Mouse (Mus musculus) midbrain, embryonic 13.5 days (tissue): ENCODE results near the gene Pign. TPM values are rescaled to one million over a fixed set of nuclear protein-coding genes. Genes with fewer than 3 reads are reported as not detected.

ENCODE experiments used
- ATAC-seq: fragments of 200-750 bp; cut with Nextera tagmentation; 2 replicates; pipeline ENCODE4 v1.8.0; 2017; ENCODE audit warnings: mild to moderate bottlenecking, moderate TSS enrichment, moderate library complexity
- H3K27ac ChIP-seq: fragments of 300-500 bp; sonication (generic); 2 replicates; pipeline ENCODE4 v1.5.1; 2015; ENCODE audit warnings: inconsistent platforms, mild to moderate bottlenecking, moderate library complexity
- H3K27me3 ChIP-seq: fragments of 300-500 bp; sonication (generic); 2 replicates; pipeline ENCODE4 v1.6.1; 2015; ENCODE audit warnings: mild to moderate bottlenecking, inconsistent platforms
- H3K36me3 ChIP-seq: fragments of 300-500 bp; sonication (generic); 2 replicates; pipeline ENCODE4 v1.6.1; 2015; ENCODE audit warnings: mild to moderate bottlenecking, inconsistent platforms
- H3K4me1 ChIP-seq: fragments of 300-500 bp; sonication (generic); replicated peaks from 2 replicates; pipeline ENCODE4 v1.6.1; 2015; ENCODE audit warnings: inconsistent platforms
- H3K4me2 ChIP-seq: fragments of 300-500 bp; sonication (generic); replicated peaks from 2 replicates; pipeline ENCODE4 v1.6.1; 2015; ENCODE audit warnings: moderate library complexity, mild to moderate bottlenecking, inconsistent platforms
- H3K4me3 ChIP-seq: fragments of 300-500 bp; sonication (generic); replicated peaks from 2 replicates; pipeline ENCODE4 v1.5.1; 2015; ENCODE audit warnings: mild to moderate bottlenecking, inconsistent platforms
- H3K9ac ChIP-seq: fragments of 300-500 bp; sonication (generic); replicated peaks from 2 replicates; pipeline ENCODE4 v1.6.1; 2015; ENCODE audit warnings: mild to moderate bottlenecking, inconsistent platforms
- H3K9me3 ChIP-seq: fragments of 300-500 bp; sonication (generic); 2 replicates; pipeline ENCODE4 v1.6.1; 2016; ENCODE audit warnings: mild to moderate bottlenecking, inconsistent platforms
- WGBS: fragments of 180-500 bp; shearing (Covaris S2); methylation state at CpG from one replicate; pipeline ENCODE4 v1.1.7; 2015; 5-methylcytosine and 5-hydroxymethylcytosine counted together
- polyA plus RNA-seq: library from polyadenylated mRNA; unstranded; fragments of >200 nt; fragmentation: Nextera tagmentation; extraction: Ambion mirVana; gene quantifications from 2 replicates; pipeline ENCODE4 v1.2.1, GENCODE M21; 2015

Pign gene
- polyA plus RNA-seq, 1 experiment from 2014 or later: 13.1 TPM

GRCm38 (mm10) chr1:105660015-105660414 lies 3.5 kb downstream of the Pign start:
- 19% methylated on average over 3 of the region's 3 CpGs for WGBS
- no peak for ATAC-seq
- Histone ChIP-seq H3K9ac (no peak overlapping the region), H3K36me3 (peaks cover 5% of the 10 kb centered on the region; the same call in 1 of the 2 replicates), H3K4me3 (no peak overlapping the region), H3K4me1 (peaks cover 11% of the 10 kb centered on the region), H3K27me3 (no peaks in the 10 kb centered on the region), H3K27ac (no peak overlapping the region), H3K9me3 (no peaks in the 10 kb centered on the region), H3K4me2 (no peak overlapping the region)

- WGBS: 95% methylated on average over 1 of the region's 1 CpGs
- ATAC-seq: no peak
- Histone ChIP-seq H3K4me1 (no peaks in the 10 kb centered on the region), H3K9ac (no peak overlapping the region), H3K27me3 (no peaks in the 10 kb centered on the region), H3K36me3 (peaks cover 9% of the 10 kb centered on the region), H3K27ac (no peak overlapping the region), H3K9me3 (no peaks in the 10 kb centered on the region), H3K4me2 (no peak overlapping the region), H3K4me3 (no peak overlapping the region)
Observed at GRCm38 (mm10) chr1:105653981-105654380, 9.5 kb downstream of the Pign start.

GRCm38 (mm10) chr1:105650650-105651049 lies 12.8 kb downstream of the Pign start:
- 88% methylated on average over 1 of the region's 1 CpGs for WGBS

DNA sequence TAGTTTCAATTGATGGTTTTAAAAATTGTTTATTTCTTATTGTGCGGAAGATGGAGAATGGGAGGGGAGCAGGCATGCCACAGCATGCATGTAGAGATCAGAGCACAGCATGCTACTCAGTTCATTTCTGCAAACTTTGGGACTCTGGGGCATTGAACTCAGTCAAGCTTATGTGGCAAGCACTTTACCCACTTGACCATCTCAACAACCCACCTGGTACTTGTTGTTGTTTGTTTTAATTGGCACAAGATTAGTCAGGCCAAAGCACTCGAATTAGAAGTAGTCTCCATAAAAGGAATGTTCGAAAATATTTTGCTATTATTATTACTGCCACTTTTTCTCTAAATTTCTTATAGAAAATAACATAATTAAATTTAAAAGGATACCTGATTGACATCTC lies 19.4 kb downstream of the Pign start:
- Histone ChIP-seq H3K36me3 (peaks cover 23% of the 10 kb centered on the region), H3K9me3 (no peaks in the 10 kb centered on the region), H3K27me3 (no peaks in the 10 kb centered on the region), H3K27ac (no peak overlapping the region), H3K4me2 (no peak overlapping the region), H3K9ac (no peak overlapping the region), H3K4me1 (no peaks in the 10 kb centered on the region), H3K4me3 (no peak overlapping the region)
- 85% methylated on average over 3 of the region's 3 CpGs for WGBS
- no peak for ATAC-seq

More at GRCm38 (mm10) chr1:105650650-105651049, 12.8 kb downstream of the Pign start:
- H3K9me3 ChIP-seq: no peaks in the 10 kb centered on the region
- H3K4me2 ChIP-seq: no peak overlapping the region
- no peak overlapping the region for H3K27ac ChIP-seq
- ATAC-seq: no peak
- H3K36me3 ChIP-seq: peaks cover 16% of the 10 kb centered on the region; the same call in 1 of the 2 replicates
- H3K9ac ChIP-seq: no peak overlapping the region
- H3K4me3 ChIP-seq: no peak overlapping the region
- no peaks in the 10 kb centered on the region for H3K27me3 ChIP-seq
- H3K4me1 ChIP-seq: no peaks in the 10 kb centered on the region

DNA sequence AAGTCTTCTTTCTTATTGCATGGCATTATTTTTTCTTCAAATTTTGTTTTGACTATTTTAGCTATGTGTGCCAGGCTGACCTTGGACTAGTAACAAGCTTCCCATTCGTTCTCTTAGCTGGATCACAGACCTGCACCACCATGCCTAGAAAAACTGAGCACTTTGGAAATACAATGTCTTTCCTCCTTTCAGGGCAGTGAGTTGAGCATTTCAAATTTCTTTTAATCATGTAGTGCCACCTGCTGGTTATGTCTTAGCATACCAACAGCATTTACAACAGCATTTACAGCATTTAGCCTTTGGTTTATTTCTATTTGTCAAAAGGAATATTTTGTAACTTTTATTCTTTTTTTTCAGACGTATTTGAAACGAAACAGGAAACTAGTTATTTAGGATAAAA lies 33.0 kb downstream of the Pign start:
- H3K4me1 ChIP-seq: no peaks in the 10 kb centered on the region
- ATAC-seq: peak; percentile 68; the same call in 1 of the 2 replicates
- no peak overlapping the region for H3K4me2 ChIP-seq
- no peak overlapping the region for H3K9ac ChIP-seq
- no peak overlapping the region for H3K27ac ChIP-seq
- 43% methylated on average over 3 of the region's 3 CpGs for WGBS
- no peaks in the 10 kb centered on the region for H3K36me3 ChIP-seq
- H3K27me3 ChIP-seq: no peaks in the 10 kb centered on the region
- H3K9me3 ChIP-seq: no peaks in the 10 kb centered on the region
- H3K4me3 ChIP-seq: no peak overlapping the region

DNA sequence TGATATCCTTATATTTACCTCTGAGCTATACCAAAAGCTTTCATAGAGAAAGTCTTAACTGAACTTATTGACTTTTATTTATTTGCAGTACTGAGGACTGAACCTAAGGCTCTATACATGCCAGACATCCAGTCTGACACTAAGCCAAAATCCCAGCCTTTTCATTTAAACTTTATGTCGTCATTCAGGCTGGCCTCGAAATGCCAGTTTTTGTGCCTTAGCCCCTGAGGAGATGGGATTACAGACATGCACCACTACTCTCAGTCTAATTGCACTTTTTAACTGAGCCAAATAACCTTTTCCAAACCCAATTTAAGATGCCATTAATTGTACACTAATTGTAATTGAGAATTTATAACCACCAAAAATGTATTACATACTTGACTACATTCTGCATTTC lies 73.8 kb downstream of the Pign start:
- no peaks in the 10 kb centered on the region for H3K27me3 ChIP-seq
- 17% methylated on average over 2 of the region's 2 CpGs for WGBS
- H3K36me3 ChIP-seq: peaks cover 6% of the 10 kb centered on the region; the same call in 1 of the 2 replicates
- H3K27ac ChIP-seq: no peak overlapping the region
- H3K4me3 ChIP-seq: no peak overlapping the region
- no peaks in the 10 kb centered on the region for H3K4me1 ChIP-seq
- H3K9me3 ChIP-seq: no peaks in the 10 kb centered on the region
- no peak overlapping the region for H3K4me2 ChIP-seq
- no peak for ATAC-seq
- no peak overlapping the region for H3K9ac ChIP-seq

DNA sequence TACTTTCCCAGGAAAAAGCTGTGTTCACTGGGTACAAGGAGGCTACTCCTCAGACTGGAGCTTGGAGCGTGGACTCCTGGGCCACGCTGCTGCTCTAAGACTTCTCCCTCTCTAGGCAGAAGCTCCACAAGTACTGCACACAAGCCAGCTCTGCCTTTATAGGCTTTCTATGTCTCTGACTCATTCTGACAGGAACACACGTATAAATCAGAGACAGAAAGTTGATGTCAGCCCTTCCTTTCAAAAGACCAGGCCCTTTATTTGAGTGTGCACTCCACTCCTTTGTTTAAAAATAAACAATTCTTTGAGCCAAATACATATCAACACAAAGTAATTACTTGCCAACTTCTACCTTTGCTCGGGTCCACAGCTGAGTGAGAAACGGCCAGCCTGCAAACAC lies 74.8 kb downstream of the Pign start:
- WGBS: 85% methylated on average over 5 of the region's 5 CpGs
- no peaks in the 10 kb centered on the region for H3K9me3 ChIP-seq
- H3K27me3 ChIP-seq: no peaks in the 10 kb centered on the region
- H3K36me3 ChIP-seq: peaks cover 6% of the 10 kb centered on the region; the same call in 1 of the 2 replicates
- H3K27ac ChIP-seq: no peak overlapping the region
- H3K4me3 ChIP-seq: no peak overlapping the region
- no peak for ATAC-seq
- no peak overlapping the region for H3K4me2 ChIP-seq
- no peak overlapping the region for H3K9ac ChIP-seq
- no peaks in the 10 kb centered on the region for H3K4me1 ChIP-seq

GRCm38 (mm10) chr1:105582800-105583199 lies 80.7 kb downstream of the Pign start:
- no peak for ATAC-seq
- no peak overlapping the region for H3K4me3 ChIP-seq
- H3K9me3 ChIP-seq: no peaks in the 10 kb centered on the region
- 85% methylated on average over 1 of the region's 1 CpGs for WGBS
- no peak overlapping the region for H3K27ac ChIP-seq
- H3K27me3 ChIP-seq: no peaks in the 10 kb centered on the region
- no peak overlapping the region for H3K9ac ChIP-seq
- H3K4me2 ChIP-seq: no peak overlapping the region
- H3K4me1 ChIP-seq: no peaks in the 10 kb centered on the region
- peaks cover 19% of the 10 kb centered on the region for H3K36me3 ChIP-seq

- no peak for ATAC-seq
- H3K9ac ChIP-seq: no peak overlapping the region
- H3K9me3 ChIP-seq: no peaks in the 10 kb centered on the region
- H3K27me3 ChIP-seq: no peaks in the 10 kb centered on the region
- peaks cover 19% of the 10 kb centered on the region for H3K36me3 ChIP-seq
- no peaks in the 10 kb centered on the region for H3K4me1 ChIP-seq
- H3K4me3 ChIP-seq: no peak overlapping the region
- no peak overlapping the region for H3K4me2 ChIP-seq
- no peak overlapping the region for H3K27ac ChIP-seq
- WGBS: 83% methylated on average over 2 of the region's 2 CpGs
Observed at GRCm38 (mm10) chr1:105580909-105581308, 82.6 kb downstream of the Pign start.

DNA sequence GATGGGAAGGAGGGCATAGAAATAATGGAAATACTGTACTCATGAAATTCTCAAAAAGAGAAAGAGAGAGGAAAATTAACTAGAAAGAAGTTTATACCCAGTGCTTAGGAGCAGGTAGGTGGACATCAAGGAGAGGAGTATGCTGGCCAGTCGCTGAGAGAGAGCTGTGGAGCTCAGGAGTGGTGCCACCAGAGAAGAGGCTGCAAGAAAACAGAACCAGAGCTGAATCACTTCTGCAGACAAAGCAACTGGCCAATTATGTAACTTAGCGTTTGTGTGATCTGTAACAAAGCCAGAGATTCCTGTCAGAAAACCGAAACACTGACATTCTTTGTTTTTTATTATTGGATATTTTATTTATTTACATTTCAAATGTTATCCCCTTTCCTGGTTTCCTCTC lies 97.4 kb downstream of the Pign start:
- no peaks in the 10 kb centered on the region for H3K9me3 ChIP-seq
- no peaks in the 10 kb centered on the region for H3K4me1 ChIP-seq
- no peak overlapping the region for H3K4me2 ChIP-seq
- no peak overlapping the region for H3K4me3 ChIP-seq
- H3K27ac ChIP-seq: no peak overlapping the region
- no peak for ATAC-seq
- H3K36me3 ChIP-seq: peaks cover 13% of the 10 kb centered on the region
- WGBS: 82% methylated on average over 3 of the region's 3 CpGs
- H3K27me3 ChIP-seq: no peaks in the 10 kb centered on the region
- H3K9ac ChIP-seq: no peak overlapping the region

GRCm38 (mm10) chr1:105564289-105564688 lies 99.2 kb downstream of the Pign start:
- no peak overlapping the region for H3K9ac ChIP-seq
- 93% methylated on average over 1 of the region's 1 CpGs for WGBS
- H3K27me3 ChIP-seq: no peaks in the 10 kb centered on the region
- ATAC-seq: no peak
- no peak overlapping the region for H3K4me2 ChIP-seq
- H3K4me3 ChIP-seq: no peak overlapping the region
- H3K9me3 ChIP-seq: no peaks in the 10 kb centered on the region
- H3K36me3 ChIP-seq: peaks cover 13% of the 10 kb centered on the region
- no peak overlapping the region for H3K27ac ChIP-seq
- H3K4me1 ChIP-seq: no peaks in the 10 kb centered on the region

DNA sequence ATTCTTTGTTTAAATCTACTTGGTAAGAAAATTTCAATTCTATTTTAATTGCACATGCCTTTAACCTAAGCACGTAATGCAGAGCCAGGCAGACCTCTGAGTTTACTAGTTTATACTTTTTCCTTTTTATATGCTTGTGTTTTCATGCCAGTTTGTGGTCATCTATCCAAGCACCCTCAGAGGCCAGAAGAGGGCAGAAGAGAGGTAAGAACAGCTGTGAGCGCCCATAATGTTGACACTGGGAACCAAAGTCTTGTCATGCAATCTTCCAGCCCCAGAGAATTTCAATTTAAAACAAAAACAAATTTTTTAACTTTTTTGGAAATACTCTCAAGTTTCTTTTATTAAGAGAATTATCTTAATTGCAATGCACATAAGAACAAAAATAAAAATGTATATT lies 99.7 kb downstream of the Pign start:
- Histone ChIP-seq H3K9ac (no peak overlapping the region), H3K4me2 (no peak overlapping the region), H3K9me3 (no peaks in the 10 kb centered on the region), H3K27me3 (no peaks in the 10 kb centered on the region), H3K36me3 (peaks cover 13% of the 10 kb centered on the region), H3K27ac (no peak overlapping the region), H3K4me3 (no peak overlapping the region), H3K4me1 (no peaks in the 10 kb centered on the region)
- 92% methylated on average over 2 of the region's 2 CpGs for WGBS
- no peak for ATAC-seq

- no peak overlapping the region for H3K9ac ChIP-seq
- peaks cover 5% of the 10 kb centered on the region; the same call in 1 of the 2 replicates for H3K36me3 ChIP-seq
- H3K4me2 ChIP-seq: no peak overlapping the region
- no peak overlapping the region for H3K27ac ChIP-seq
- no peaks in the 10 kb centered on the region for H3K9me3 ChIP-seq
- H3K4me1 ChIP-seq: no peaks in the 10 kb centered on the region
- no peaks in the 10 kb centered on the region for H3K27me3 ChIP-seq
- no peak overlapping the region for H3K4me3 ChIP-seq
- ATAC-seq: no peak
Observed at GRCm38 (mm10) chr1:105556078-105556477, 107.4 kb downstream of the Pign start.
